Mouse (Mus musculus) cerebellum, adult 2 months (tissue): ENCODE results near the gene Gcnt2.

Source experiments
- CTCF ChIP-seq: fragments of 200-500 bp; IDR thresholded peaks from 2 replicates; pipeline ENCODE4 v1.5.1; 2011; ENCODE audit warnings: low read depth, mild to moderate bottlenecking, control low read depth, low read length, moderate library complexity, borderline replicate concordance; ENCODE audit not compliant: insufficient read depth
- POLR2A ChIP-seq: fragments of 200-500 bp; IDR thresholded peaks from 2 replicates; pipeline ENCODE4 v1.6.1; 2011; ENCODE audit warnings: low read length, control low read depth, borderline replicate concordance; ENCODE audit not compliant: insufficient read depth

DNA sequence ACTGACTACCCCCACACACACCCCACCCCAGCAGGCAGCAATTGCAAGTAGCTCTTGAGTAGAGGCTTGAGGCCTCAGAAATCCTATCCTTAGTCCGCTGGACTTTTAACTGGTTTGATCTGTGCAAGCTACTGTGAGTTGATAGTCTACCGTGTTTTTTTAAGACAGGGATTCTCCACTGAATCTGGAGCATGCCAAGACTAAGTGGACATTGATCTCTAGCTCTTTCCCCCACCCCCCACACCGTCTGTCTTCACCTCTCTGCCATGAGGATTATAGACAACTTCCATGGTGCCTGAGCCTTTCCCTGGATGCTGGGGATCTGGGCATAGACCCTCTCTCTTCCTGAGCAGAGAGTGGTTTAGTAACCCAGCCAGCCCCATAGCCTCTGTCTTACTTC is 74.8 kb downstream of the Gcnt2 start:
- no peak for TF ChIP-seq CTCF
- no peak for TF ChIP-seq POLR2A
